Mouse (Mus musculus) brain, adult 10 weeks (tissue): ENCODE data around the gene Gm4788. TPM values are rescaled to one million over a fixed set of nuclear protein-coding genes. Genes with fewer than 3 reads are reported as not detected.

ENCODE experiments used
- polyA plus RNA-seq: library from polyadenylated mRNA; stranded (reverse); fragments of 350-450 nt; fragmentation: Illumina TruSeq; extraction: RNeasy Lipid Tissue Mini Kit (QIAGEN cat#74804); gene quantifications from one replicate; pipeline ENCODE4 v1.2.3, GENCODE M21; 2015; ENCODE audit warnings: low read depth, low replicate concordance

The Gm4788 gene
- polyA plus RNA-seq: not detected

GRCm38 (mm10) chr1:139781143-139781542 lies at the start of gene Gm4788:
Gm4788 (minus strand) TSS chr1:139781243.

Other genes starting within 250 kb of the Gm4788 start
- gene Cfhr1, start 221.0 kb downstream of the Gm4788 start, polyA plus RNA-seq: not detected
- gene Cfhr2, start 77.5 kb upstream of the Gm4788 start, polyA plus RNA-seq: not detected